Mouse (Mus musculus) mouse embryonic stem cell (cell line): Measurements from ENCODE around the gene Cox4i1.

Experiments
- in situ Hi-C, 2 experiments: fragments of 300-500 bp; cut with MboI; formaldehyde crosslinking; loops; 1 replicate in 1 of 2; 3 replicates in 1 of 2; pipeline ENCODE4 v1.14.3; 2019 to 2020; ENCODE audit warnings: low sequenced_read_pairs in 2 of 2, low pct_unique_long_range_greater_than_20kb in 1 of 2, mixed read lengths in 1 of 2; ENCODE audit not compliant: unreplicated experiment in 1 of 2

Cox4i1 gene

DNA sequence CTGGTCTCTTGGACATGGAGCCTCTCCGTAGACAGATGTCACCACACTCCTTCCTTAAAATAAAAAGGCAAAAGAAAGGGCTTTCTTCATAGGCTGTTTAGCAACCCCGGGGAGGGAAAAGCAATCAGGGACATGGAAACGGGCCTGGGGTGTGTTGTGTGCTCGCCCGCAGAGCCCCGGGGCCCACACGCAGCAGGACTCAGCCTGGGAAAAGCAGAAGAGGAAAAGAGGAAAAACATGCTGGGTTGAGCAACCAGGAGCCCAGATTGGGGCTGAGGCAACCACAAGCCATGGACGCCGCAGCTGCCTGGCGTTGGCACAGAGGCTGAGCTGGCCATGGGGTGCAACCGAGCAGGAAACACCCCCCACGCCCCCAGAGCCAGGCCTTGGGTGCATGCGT lies 18.0 kb downstream of the Cox4i1 start:
- in situ Hi-C loops, result loop anchor here (5.0 to 10.0 kb wide), 2 partner anchors 106 to 109 kb away; no protein-coding TSS in a partner anchor

DNA sequence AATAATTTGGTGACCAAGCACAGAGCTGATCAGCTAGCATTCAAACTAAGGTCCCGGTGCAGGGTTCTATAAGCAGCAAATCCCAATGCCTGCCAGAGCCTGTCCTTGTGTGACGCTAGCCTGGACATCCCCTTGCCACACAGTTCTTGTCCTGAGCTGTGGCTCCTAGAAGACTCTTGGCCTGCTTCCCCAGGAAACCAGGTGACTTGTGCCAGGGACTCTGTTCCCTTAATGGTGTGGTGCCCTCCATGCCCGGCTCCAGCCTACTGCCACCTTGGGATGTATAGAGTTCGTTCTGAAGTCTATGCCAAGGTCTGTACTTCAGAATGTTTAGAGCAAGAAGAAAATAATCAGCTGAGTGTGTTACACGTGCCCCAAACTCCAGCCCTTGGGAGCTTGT lies 18.6 kb downstream of the Cox4i1 start:
- in situ Hi-C loops, result loop anchor here (5.0 to 10.0 kb wide), 2 partner anchors 106 to 108 kb away; no protein-coding TSS in a partner anchor

DNA sequence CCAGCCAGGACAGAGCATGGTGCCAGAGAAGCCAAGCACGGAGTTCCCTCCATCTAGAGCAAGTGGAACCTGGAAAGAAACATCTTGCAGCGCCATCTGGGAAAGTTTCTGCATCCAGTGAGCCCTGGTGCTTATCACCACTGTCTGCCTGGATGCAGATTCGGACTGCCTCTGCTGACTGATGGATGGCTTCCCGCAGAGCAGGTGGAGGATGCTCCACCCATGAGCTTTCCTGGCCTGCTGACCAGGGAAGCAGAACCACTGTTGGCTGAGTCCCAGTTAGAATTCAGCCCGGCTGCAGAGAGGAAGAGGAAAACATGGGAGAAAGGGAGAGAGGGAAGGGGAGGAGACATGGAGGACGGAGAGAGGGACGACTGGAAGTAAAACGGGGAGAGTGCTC lies 19.8 kb downstream of the Cox4i1 start:
- in situ Hi-C loops, result loop anchor here (5.0 to 10.0 kb wide), 2 partner anchors 105 to 107 kb away; no protein-coding TSS in a partner anchor

DNA sequence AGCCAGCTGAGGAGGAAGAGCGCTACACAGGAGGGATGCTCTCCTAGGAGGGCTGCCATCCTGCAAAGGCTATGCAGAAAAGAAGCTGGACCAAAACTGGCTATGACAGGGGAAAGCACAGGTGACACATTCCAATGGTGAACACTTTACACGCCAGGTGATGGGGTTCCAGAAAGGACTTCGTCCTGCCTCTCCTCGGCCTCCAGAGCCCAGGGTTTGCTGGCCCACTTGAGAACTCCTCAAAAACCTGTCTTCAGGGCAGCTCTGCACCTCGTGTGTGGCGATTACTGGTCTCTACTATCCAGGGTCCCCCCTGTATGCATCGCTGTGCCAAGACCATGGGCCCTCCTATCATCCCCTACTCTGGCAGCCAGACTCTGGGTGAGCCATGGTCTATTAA lies 20.5 kb downstream of the Cox4i1 start:
- in situ Hi-C loops, result loop anchor here (5.0 to 10.0 kb wide), 2 partner anchors 104 to 106 kb away; no protein-coding TSS in a partner anchor

DNA sequence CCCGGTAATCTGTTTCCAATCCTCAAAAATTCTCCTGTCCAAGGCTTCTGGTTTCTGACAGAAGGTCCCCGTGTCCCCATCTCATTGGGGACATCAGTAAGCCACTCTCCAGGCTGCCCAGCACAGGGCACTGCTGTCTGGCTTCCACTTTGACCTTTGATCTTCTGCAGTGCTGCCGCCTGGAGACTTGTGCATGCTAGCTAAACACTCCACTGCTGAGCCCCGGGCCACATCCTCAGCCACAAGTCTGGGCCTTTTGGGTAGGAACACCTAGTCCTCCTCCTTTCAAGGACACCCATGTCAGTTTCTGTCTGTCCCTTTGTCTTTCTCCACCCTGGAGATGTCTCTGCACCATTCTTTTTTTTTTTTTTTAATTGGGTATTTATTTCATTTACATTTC lies 24.9 kb downstream of the Cox4i1 start:
- in situ Hi-C loops, result no loop called here

DNA sequence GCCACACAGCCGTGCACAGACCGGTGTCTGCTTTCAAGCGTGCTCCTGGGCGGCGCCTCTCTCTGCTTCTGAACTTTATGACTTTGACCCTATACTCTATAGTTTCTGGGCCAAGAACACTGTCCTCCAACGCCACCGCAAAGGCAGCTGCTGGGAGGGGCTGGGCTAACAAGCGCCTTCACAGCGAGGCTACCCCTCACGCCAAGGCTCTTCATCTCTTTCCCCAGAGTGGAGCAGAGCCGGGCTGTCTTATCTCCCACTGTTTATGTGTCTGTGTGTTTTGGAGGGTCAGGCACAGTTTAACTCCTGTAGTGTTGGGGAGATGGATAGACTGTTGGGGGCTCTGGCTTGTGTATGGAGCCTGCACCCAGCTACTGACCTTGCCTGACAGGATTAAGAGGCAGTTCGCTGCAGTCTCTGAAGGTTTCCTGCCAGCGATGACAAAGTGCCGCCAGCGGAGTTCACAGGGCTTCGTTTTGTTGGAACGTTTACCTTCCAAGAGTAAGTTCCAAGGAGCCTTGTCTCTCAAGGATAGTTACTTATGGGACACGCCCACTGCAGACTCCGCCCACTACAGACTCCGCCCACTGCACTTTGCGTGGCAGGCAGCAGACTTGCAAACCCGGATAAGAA lies 26.0 kb downstream of the Cox4i1 start:
- in situ Hi-C loops, result no loop called here

DNA sequence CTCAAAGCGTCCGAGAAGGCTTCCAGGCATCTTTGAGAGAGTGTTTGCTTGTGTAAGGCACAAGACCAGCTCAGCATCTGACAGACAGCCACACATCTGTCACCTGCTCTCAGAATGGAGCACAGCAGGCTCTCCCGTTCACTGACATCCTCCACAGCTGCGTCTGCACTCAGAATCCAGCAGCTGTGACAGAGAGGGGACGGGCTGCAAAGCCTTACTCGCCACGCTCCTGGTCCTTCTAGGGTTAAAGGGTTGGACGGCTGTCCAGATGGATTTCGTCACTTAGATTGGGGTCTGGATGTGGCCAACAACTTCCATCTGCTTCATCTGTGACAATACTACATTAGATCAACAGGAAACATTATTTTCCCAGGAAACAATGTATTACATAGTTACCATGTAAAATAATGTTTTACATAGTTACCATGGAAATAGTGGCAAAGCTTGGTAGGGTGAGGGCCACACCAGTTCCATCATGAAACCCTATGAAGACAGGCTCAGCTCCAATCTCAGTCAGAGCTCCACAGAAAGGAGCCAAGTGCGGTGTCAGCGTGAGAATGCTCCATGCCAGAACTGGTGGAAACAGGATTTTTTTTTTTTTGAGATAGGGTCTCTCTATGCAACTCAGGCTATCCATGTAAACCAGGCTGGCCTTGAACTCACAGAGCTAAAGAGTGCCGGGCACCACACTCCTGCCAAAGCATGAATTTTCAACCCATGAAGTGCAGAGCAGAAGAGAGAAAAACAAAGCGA lies 28.6 kb downstream of the Cox4i1 start:
- in situ Hi-C loops, result no loop called here

DNA sequence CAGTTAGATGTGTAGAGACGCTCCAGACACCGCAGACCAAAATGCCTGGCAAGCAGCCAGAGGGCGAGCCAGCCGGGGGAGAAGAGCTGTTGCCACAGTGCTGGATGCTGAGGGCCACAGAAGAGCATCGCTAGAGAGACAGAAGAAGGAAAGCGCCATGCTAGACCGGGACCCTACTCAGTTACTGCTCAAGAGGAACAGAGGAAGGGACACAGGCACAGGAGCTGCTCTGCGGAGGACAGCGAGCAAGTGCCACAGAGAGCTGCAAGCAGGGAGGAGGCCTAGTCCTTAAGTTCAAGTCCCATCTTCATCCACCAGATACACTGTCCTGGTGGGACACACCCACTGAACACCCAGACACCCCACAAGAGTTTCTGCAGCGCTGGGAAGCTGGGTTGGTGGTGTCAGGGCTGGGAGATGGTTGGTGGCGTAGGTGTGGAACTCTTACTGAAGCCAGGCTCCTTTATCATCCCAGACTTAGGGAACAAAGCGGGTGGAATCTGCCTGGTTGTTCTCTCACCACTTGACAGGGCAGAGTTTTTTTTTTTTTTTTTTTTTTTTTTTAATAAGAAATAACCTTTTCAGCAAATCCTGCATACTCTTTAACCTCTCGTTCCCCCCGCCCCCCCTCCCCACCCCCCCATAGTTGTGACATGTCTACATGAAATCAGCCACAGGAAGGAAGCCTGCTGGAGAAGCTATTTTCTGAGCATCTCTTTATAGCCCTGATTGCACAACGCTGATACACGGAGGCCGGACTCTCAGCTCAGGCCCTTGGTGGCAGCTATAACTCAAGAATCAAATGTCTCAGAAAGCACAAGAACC lies 29.3 kb downstream of the Cox4i1 start:
- in situ Hi-C loops, result no loop called here

DNA sequence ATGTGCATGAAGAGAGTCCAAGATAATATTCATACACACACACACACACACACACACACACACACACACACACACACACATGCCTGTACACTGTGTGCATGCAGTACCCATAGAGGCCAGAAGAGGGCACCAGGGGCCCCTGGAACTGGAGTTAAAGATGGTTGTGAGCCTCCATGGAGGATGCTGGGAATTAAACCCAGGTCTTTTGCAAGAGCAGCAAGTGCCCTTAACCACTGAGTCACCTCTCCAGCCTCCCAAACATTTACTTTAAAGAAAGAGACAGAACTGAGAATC lies 29.9 kb downstream of the Cox4i1 start:
- in situ Hi-C loops, result no loop called here

DNA sequence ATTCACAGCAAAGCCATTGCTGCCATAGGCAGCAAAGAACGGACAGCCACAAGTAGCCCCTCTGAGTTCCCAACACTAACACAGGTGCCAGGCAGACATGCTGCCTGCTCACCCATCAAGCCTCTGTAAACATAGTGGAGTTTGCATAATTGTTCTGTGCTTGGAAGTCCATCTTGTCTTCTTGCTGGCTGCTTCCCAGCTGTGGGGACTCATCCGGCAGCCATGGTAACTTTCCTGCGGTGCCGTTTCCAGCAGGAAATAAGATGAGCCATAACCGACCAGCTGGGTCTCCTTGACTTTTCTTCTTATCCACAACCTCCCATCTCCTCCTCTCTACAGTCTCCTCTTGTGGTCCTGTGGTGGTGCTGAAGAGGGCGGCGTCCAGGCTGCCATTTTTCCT lies 30.4 kb downstream of the Cox4i1 start:
- in situ Hi-C loops, result no loop called here

DNA sequence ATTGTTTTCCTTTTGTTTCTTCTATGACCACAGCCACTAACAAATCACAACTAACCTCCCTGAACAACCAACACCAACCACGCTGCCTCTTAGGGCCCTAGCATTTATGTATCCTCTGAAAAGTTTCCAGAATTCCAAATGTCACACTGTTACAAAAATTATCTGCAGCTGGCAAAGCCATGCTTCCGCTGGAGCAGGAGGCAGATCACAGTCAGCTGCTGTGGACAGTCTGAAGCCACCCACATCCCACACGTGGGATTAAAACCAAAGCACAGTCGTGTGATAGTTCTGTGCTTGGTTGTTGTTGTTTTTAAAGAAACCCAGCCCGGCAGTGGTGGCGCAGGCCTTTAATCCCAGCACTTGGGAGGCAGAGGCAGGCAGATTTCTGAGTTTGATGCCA lies 31.1 kb downstream of the Cox4i1 start:
- in situ Hi-C loops, result no loop called here

DNA sequence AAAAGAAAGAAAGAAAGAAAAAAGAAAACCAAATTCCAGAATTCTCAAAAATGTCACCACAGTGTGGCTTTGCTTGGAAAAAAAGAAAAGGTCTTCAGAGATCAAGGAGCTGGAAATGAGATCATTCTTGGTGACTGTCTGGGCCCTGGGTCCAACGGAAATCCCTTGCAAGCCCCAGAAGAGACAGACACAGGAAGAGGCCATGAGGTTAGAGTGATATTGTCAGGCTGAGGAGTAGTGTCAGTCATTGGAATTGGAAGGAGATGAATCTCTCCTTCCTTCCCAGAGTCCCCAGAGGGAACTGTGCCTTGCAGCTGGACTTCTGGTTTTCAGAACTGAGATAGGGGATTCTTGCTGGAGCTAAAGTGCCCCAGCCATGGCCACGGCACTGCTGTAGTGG lies 31.5 kb downstream of the Cox4i1 start:
- in situ Hi-C loops, result no loop called here

DNA sequence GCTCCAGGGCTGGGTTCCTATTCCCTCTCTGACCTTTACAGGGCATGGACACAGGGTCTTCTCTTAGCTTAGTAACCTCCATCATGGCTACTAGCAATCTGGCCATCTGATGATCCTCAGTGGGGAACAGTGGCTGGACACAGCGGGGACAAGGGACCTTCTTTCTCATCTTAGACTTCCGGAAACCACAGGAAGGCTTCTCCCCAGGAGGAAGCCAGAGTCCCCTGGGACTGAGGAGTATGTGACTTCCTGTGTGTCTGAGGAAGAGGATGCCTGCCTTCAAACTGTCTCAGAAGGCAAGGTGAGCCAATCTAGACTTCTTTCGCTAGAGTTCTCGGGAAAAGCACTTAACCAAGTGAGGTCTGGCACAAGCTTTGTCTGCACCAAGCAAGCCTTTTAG lies 32.0 kb downstream of the Cox4i1 start:
- in situ Hi-C loops, result no loop called here

DNA sequence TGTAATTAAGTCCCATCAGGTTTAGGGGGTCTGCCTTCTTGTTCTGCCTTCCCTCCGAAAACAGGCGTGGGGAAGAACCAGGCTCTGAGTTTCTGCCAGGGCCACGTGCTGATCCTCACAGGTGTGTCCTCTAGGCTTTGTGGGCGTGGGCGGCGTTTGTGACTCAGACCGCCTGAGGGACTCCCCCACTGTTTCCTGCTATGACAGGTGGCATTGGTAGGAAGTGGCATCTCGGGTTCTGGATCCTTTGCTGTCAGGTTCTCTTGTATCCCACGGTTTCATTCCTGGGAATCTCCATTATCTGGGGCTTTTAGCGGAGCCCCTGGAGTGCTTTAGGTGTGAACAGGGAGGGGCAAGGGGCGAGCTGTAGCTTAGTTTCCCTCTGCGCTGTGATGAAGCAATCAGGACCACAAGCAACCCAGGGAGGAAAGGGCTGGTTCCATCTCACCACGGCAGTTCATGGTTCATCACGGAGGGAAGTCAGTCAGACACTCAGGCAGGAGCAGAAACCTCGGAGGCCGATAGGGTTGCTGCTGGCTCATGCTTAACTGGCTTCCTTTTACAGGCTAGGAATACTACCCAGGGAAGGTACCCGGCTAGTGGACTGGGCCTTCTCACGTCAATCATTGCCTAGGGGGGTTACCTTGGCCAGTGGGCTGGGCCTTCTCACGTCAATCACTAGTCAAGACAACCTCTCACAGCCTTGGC lies 33.9 kb downstream of the Cox4i1 start:
- in situ Hi-C loops, result no loop called here

DNA sequence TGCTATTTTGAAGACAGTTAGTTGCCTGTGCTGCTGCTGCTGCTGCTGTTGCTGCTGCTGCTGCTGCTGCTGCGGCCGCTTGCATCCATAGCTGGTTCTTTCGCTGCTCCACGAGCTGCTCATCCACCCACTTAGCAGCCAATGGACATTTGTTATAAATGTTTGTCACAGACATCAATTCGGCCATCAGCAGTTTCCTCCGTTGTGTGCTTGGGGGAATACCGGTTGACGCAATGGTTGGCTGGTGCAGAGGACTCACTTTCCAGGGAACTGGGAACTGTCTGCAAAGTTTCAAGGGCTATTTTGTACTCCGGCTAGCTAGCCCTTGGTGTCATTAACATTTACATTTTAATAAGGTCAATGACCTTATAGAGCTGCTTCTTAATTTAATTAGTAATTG lies 36.2 kb downstream of the Cox4i1 start:
- in situ Hi-C loops, result no loop called here

DNA sequence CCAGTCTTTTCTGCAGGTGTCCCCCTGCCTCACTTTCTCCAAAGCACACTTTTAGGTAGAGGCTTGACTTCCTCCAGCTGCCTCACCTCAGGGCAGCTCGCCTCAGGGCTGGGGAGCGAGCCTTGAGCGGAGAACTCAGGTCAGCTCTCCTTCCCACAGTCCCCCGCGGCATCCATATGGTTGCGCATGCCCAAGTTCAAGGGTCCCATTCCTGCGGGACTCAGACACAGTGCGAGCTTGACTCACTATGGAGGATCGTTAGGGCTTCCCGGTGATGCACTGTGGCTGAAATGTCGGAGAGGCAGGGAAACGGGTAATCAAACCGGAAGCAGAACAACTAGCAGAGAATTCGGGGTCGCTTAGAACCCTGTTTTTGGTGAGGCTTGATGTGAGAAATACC lies 37.1 kb downstream of the Cox4i1 start:
- in situ Hi-C loops, result no loop called here

DNA sequence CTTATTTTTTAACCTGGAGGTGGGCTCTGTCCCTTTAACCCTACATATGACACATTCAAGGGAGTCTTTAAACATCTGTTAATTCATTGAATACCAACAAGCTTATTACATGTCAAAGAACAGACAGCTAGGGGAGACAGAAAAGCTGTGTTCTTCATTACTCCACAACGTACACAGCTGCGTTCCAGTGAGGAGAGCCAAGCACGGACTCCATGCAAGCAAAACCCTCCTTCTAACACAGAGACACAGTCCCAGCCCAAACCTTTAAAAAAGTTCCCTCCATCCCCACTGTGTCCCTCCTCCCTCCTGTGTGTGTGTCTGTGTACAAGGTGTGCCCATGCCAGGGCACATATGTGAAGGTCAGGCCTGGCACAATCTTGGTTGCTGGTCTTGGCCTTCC lies 38.2 kb downstream of the Cox4i1 start:
- in situ Hi-C loops, result no loop called here

DNA sequence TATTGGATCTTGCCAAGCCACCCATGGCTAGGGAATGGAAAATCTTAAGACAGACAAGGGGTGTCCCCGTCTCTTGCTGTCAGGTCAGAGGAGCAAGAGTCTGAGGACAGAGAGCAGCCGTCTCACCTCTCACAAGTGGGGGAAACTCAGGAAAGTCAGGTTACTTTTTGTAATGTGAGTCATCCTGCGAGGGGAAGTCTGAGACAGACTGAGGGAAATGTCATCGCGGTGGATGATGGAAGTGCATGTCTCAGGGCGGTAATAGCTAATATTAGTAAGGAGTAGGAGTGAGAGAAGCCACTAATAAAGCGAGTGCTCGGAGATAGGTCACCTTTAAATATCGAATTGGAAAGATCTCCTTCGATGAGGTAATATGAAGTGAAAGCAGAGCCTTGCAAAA lies 41.2 kb downstream of the Cox4i1 start:
- in situ Hi-C loops, result no loop called here

DNA sequence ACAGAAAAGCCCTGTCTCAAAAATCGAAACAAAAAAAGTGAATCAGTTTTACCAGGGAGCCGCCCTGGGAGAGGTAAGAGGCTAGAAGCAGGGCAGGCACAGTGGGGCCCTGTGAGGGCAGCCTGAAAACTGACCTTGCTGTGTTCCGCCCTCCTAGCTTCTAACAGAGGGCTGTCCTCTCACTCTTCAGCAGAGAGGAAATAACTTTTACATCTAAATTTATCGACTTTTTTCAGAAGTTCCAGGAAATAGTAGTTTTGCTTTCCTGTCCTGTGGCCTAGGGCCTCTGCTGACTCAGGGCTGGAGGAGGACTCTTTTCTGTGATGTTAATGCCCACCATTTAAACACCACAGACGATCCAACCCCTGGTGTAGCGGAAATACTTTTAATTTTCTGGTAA lies 47.2 kb downstream of the Cox4i1 start:
- in situ Hi-C loops, result no loop called here
